Mouse (Mus musculus) heart, adult 2 months (tissue): Measurements from ENCODE around the gene Pklr.

Experiments
- CTCF ChIP-seq: fragments of 200-600 bp; IDR thresholded peaks from 2 replicates; pipeline ENCODE4 v1.8.1; 2022; ENCODE audit warnings: antibody characterized with exemption, mild to moderate bottlenecking, moderate library complexity
- EP300 ChIP-seq: fragments of 200-500 bp; IDR thresholded peaks from 2 replicates; pipeline ENCODE4 v1.6.1; 2011; ENCODE audit warnings: low read depth, low read length, control low read depth; ENCODE audit not compliant: insufficient read depth

- TF ChIP-seq CTCF (no peak), EP300 (no peak)
Measured at GRCm38 (mm10) chr3:89161786-89162185, 25.8 kb downstream of the Pklr start.
